Mouse (Mus musculus) thymus, adult 2 months (tissue): ENCODE results near the gene Arl1. TPM values are rescaled to one million over a fixed set of nuclear protein-coding genes. Genes with fewer than 3 reads are reported as not detected.

Experiments
- DNase-seq: peaks from one replicate; pipeline ENCODE4 v3.0.0; 2021
- H3K27ac ChIP-seq: fragments of 200-500 bp; 2 replicates; pipeline ENCODE4 v1.5.1; 2012; ENCODE audit warnings: low read length, control low read depth; ENCODE audit not compliant: control insufficient read depth, insufficient read depth
- H3K27me3 ChIP-seq: fragments of 200-500 bp; 2 replicates; pipeline ENCODE4 v1.6.1; 2012; ENCODE audit warnings: mild to moderate bottlenecking, low read length, moderate library complexity, mixed read lengths; ENCODE audit not compliant: control insufficient read depth, insufficient read depth
- H3K36me3 ChIP-seq: fragments of 200-500 bp; 2 replicates; pipeline ENCODE4 v1.6.1; 2012; ENCODE audit warnings: mild to moderate bottlenecking, low read length, moderate library complexity; ENCODE audit not compliant: control insufficient read depth, insufficient read depth
- H3K4me1 ChIP-seq: fragments of 200-500 bp; replicated peaks from 2 replicates; pipeline ENCODE4 v1.6.1; 2012; ENCODE audit warnings: low read length; ENCODE audit not compliant: control insufficient read depth, insufficient read depth
- H3K4me3 ChIP-seq: fragments of 200-500 bp; 2 replicates; pipeline ENCODE4 v1.5.1; 2012; ENCODE audit warnings: mild to moderate bottlenecking, low read length, control low read depth, moderate library complexity; ENCODE audit not compliant: control insufficient read depth, insufficient read depth
- CTCF ChIP-seq: fragments of 200-500 bp; IDR thresholded peaks from 2 replicates; pipeline ENCODE4 v1.5.1; 2012; ENCODE audit warnings: mild to moderate bottlenecking, control low read depth, low read length, moderate library complexity, borderline replicate concordance; ENCODE audit not compliant: control insufficient read depth, poor library complexity, insufficient read depth; ENCODE audit errors: extremely low read depth
- POLR2A ChIP-seq: fragments of 200-500 bp; IDR thresholded peaks from 2 replicates; pipeline ENCODE4 v1.6.1; 2012; ENCODE audit warnings: mild to moderate bottlenecking, low read length, control low read depth, moderate library complexity; ENCODE audit not compliant: control insufficient read depth, poor library complexity, insufficient read depth; ENCODE audit errors: extremely low read depth
- WGBS: fragments of 180-500 bp; shearing (Covaris S2); methylation state at CpG from one replicate; pipeline ENCODE4 v1.1.7; 2018; 5-methylcytosine and 5-hydroxymethylcytosine counted together
- polyA plus RNA-seq: library from polyadenylated mRNA; depleted of rRNA; stranded (reverse); fragments of >200 nt; gene quantifications from 2 replicates; pipeline ENCODE4 v1.2.3, GENCODE M21; 2012; rRNA removed

Arl1 gene
- polyA plus RNA-seq, 1 experiment: 12.9 TPM

GRCm38 (mm10) chr10:88783941-88784340 is 53.3 kb downstream of the Arl1 start:
- WGBS: 96% methylated on average over 5 of the region's 5 CpGs
- DNase-seq: no peak
- Histone ChIP-seq H3K36me3 (peaks cover 5% of the 10 kb centered on the region), H3K4me3 (no peak overlapping the region), H3K27ac (no peak overlapping the region), H3K27me3 (no peaks in the 10 kb centered on the region), H3K4me1 (no peaks in the 10 kb centered on the region)
- TF ChIP-seq POLR2A (no peak), CTCF (no peak)

- no peaks in the 10 kb centered on the region for H3K4me1 ChIP-seq
- no peak overlapping the region for H3K27ac ChIP-seq
- H3K4me3 ChIP-seq: no peak overlapping the region
- no peak for DNase-seq
- TF ChIP-seq POLR2A (no peak), CTCF (no peak)
- peaks cover 5% of the 10 kb centered on the region for H3K36me3 ChIP-seq
- no peaks in the 10 kb centered on the region for H3K27me3 ChIP-seq
- WGBS: 93% methylated on average over 5 of the region's 5 CpGs
These were observed 53.9 kb downstream of the Arl1 start for GRCm38 (mm10) chr10:88784513-88784931.

- DNase-seq: no peak
- no peaks in the 10 kb centered on the region for H3K27me3 ChIP-seq
- H3K4me3 ChIP-seq: no peak overlapping the region
- no peaks in the 10 kb centered on the region; the same call in 1 of the 2 replicates for H3K36me3 ChIP-seq
- no peak for TF ChIP-seq CTCF
- no peak for TF ChIP-seq POLR2A
- H3K27ac ChIP-seq: no peak overlapping the region
- no peaks in the 10 kb centered on the region for H3K4me1 ChIP-seq
These were observed 63.0 kb downstream of the Arl1 start for GRCm38 (mm10) chr10:88793671-88794070.

Other genes starting within 250 kb of the Arl1 start
- gene Chpt1, start 226.8 kb upstream of the Arl1 start, polyA plus RNA-seq: 28.7 and 44.0 TPM in 2 replicates
- 0.23 and 0.26 TPM in 2 replicates for gene Mybpc1, start 125.7 kb upstream of the Arl1 start, polyA plus RNA-seq
- gene Spic, start 45.8 kb upstream of the Arl1 start, polyA plus RNA-seq: 2.4 and 2.7 TPM in 2 replicates
- 5.5 and 6.6 TPM in 2 replicates for gene Utp20, start 95.9 kb downstream of the Arl1 start, polyA plus RNA-seq
- gene Slc5a8, start 155.1 kb downstream of the Arl1 start, polyA plus RNA-seq: 0.53 and 0.59 TPM in 2 replicates